Comparison of ENCODE assay signal across 21 mouse cellular contexts in genomic region chr10:5591061-5591460, GRCm38 (mm10). TPM values are rescaled to one million over a fixed set of nuclear protein-coding genes. Genes with fewer than 3 reads are reported as not detected.
DNase-seq lines count a peak whose midpoint lies in the region; ATAC-seq and TF ChIP-seq lines count a peak whose summit lies in the region.
"Had no signal": no experiment of that assay in that cellular context is flagged by ENCODE, and none has a peak within 500 bp of the region (broad histone marks: within the 10 kb centered on the region; RNA-seq: fewer than 3 reads in every experiment).

No protein-coding gene starts in this region.

- H3K27ac ChIP-seq in heart, postnatal 0 days (ENCODE audit: low read depth): peak overlapping the region; percentile 80
- H3K27ac ChIP-seq: embryonic facial prominence, embryonic 12.5 days; hindbrain, embryonic 12.5 days; midbrain, embryonic 12.5 days had no signal

- no peaks in the 10 kb centered on the region for H3K27me3 ChIP-seq in heart, postnatal 0 days (ENCODE audit: control insufficient read depth, insufficient read depth, low read length)
- H3K27me3 ChIP-seq: embryonic facial prominence, embryonic 12.5 days; hindbrain, embryonic 12.5 days; midbrain, embryonic 12.5 days; stomach, embryonic 15.5 days had no signal

- no peak for TF ChIP-seq EP300 in heart, postnatal 0 days (IDR thresholded peaks at IDR 0.05; ENCODE audit: low read depth)

- DNase-seq in heart, adult 9 months (ENCODE audit: low spot score in 2 of 2): peak; percentile 19 to 20
- no peak for DNase-seq in heart, postnatal 4 days
- DNase-seq in kidney, postnatal 36 days: peak; percentile 19 to 34
- no peak for DNase-seq in kidney, postnatal 10 days
- peak; percentile 55 for DNase-seq in NIH3T3 (ENCODE audit: low read depth)
- no peak for DNase-seq in heart, postnatal 0 days (ENCODE audit: low spot score)
- DNase-seq in urinary bladder, adult 2 months (ENCODE audit: low spot score): no peak
- DNase-seq: adrenal gland, adult 8-10 months; cerebellum, adult 18-20 months; gastrocnemius, postnatal 10 days; spleen, adult 18-20 months; thymus, postnatal 14 days had no signal

- no peak overlapping the region; the same call in 1 of the 2 replicates for H3K4me2 ChIP-seq in heart, postnatal 0 days (ENCODE audit: low read depth, low read length)
- H3K4me2 ChIP-seq: embryonic facial prominence, embryonic 12.5 days; hindbrain, embryonic 12.5 days; liver, embryonic 11.5 days; midbrain, embryonic 12.5 days; stomach, embryonic 15.5 days had no signal

- no peak overlapping the region for H3K4me3 ChIP-seq in heart, postnatal 0 days (ENCODE audit: low read depth, low read length)
- H3K4me3 ChIP-seq: embryonic facial prominence, embryonic 12.5 days; hindbrain, embryonic 12.5 days; midbrain, embryonic 12.5 days; myocyte; stomach, embryonic 15.5 days had no signal

- WGBS in heart, postnatal 0 days: 79% methylated on average over 2 of the region's 2 CpGs

- no peaks in the 10 kb centered on the region for H3K9me3 ChIP-seq in heart, postnatal 0 days (replicated peaks; ENCODE audit: control insufficient read depth, low read length)
- H3K9me3 ChIP-seq: embryonic facial prominence, embryonic 12.5 days; hindbrain, embryonic 12.5 days; midbrain, embryonic 12.5 days; stomach, embryonic 15.5 days had no signal

- no peaks in the 10 kb centered on the region for H3K36me3 ChIP-seq in heart, postnatal 0 days (replicated peaks; ENCODE audit: control insufficient read depth, insufficient read depth, low read length)
- H3K36me3 ChIP-seq: embryonic facial prominence, embryonic 12.5 days; hindbrain, embryonic 12.5 days; midbrain, embryonic 12.5 days; stomach, embryonic 15.5 days had no signal

- TF ChIP-seq CTCF in heart, postnatal 0 days (IDR thresholded peaks at IDR 0.05; ENCODE audit: low read depth): no peak

- no peak overlapping the region for H3K9ac ChIP-seq in heart, postnatal 0 days (replicated peaks; ENCODE audit: low read depth, low read length)
- H3K9ac ChIP-seq: embryonic facial prominence, embryonic 12.5 days; hindbrain, embryonic 12.5 days; midbrain, embryonic 12.5 days; stomach, embryonic 15.5 days had no signal

- no peaks in the 10 kb centered on the region for H3K4me1 ChIP-seq in heart, postnatal 0 days (ENCODE audit: control insufficient read depth, insufficient read depth)
- H3K4me1 ChIP-seq: embryonic facial prominence, embryonic 12.5 days; hindbrain, embryonic 12.5 days; midbrain, embryonic 12.5 days; stomach, embryonic 15.5 days had no signal

- ATAC-seq in heart, postnatal 0 days (ENCODE audit: insufficient read depth, low read depth): no peak

RNA-seq across cellular contexts. Expression of gene Myct1, which starts 2.5 kb away (rescaled TPM):
- 10 to 100 TPM; 14.8 to 15.3 TPM for total RNA-seq in heart, postnatal 4 days (2021)
- total RNA-seq in heart, postnatal 0 days (2014; rRNA removed; ENCODE audit: low replicate concordance): 5.3 and 6.1 TPM in 2 replicates
- 8.9 and 9.2 TPM in 2 replicates for polyA plus RNA-seq in heart, postnatal 0 days (2015; fragmentation: Nextera tagmentation; extraction: Ambion mirVana)
- 3.0 and 3.6 TPM in 2 replicates for polyA plus RNA-seq in urinary bladder, adult 2 months (2012; rRNA removed)
- total RNA-seq: ES-E14 had no signal
- polyA plus RNA-seq: myocyte had no signal

RNA-seq across cellular contexts. Expression of gene Syne1, which starts 39.8 kb away (rescaled TPM):
- 10 to 100 TPM; 84.4 to 84.6 TPM for total RNA-seq in heart, postnatal 4 days (2021)
- total RNA-seq in heart, postnatal 0 days (2014; rRNA removed; ENCODE audit: low replicate concordance): 66.2 and 71.2 TPM in 2 replicates
- 23.9 and 25.9 TPM in 2 replicates for polyA plus RNA-seq in heart, postnatal 0 days (2015; fragmentation: Nextera tagmentation; extraction: Ambion mirVana)
- 28.3 and 39.1 TPM in 2 replicates for polyA plus RNA-seq in urinary bladder, adult 2 months (2012; rRNA removed)

RNA-seq across cellular contexts. Expression of gene Vip, which starts 48.0 kb away (rescaled TPM):
- total RNA-seq in heart, postnatal 4 days (2021): under 1 TPM; 0.14 to 0.25 TPM
- total RNA-seq in heart, postnatal 0 days (2014; rRNA removed; ENCODE audit: low replicate concordance): 0.84 TPM in 1 of 2 replicates, not detected in the other
- 0.07 TPM in 1 of 2 replicates, not detected in the other for polyA plus RNA-seq in heart, postnatal 0 days (2015; fragmentation: Nextera tagmentation; extraction: Ambion mirVana)
- 1.2 and 1.3 TPM in 2 replicates for polyA plus RNA-seq in urinary bladder, adult 2 months (2012; rRNA removed)
- total RNA-seq: common myeloid progenitor, adult 5-6 weeks; ES-E14; neutrophil, adult 5-6 weeks had no signal
- polyA plus RNA-seq: liver, embryonic 11.5 days; myocyte had no signal

Comparison
In these comparisons a context has a peak if more than half of its experiments do, and no peak if none do; other contexts are left out.
1. DNase-seq: peak in heart, adult 9 months (2 of 2), kidney, postnatal 36 days (2 of 2) and NIH3T3 (single experiment); none in heart, postnatal 4 days (single experiment), kidney, postnatal 10 days (single experiment), heart, postnatal 0 days (single experiment) and urinary bladder, adult 2 months (single experiment).